Comparison of ENCODE assay signal across 7 mouse cellular contexts in genomic region chr6:122820799-122821650, GRCm38 (mm10). TPM values are rescaled to one million over a fixed set of nuclear protein-coding genes. Genes with fewer than 3 reads are reported as not detected.
A peak's percentile ranks its signal among the peaks of the same experiment; 100 is the strongest.
DNase-seq lines count a peak whose midpoint lies in the region; ATAC-seq and TF ChIP-seq lines count a peak whose summit lies in the region.

No protein-coding gene starts in this region.

- H3K36me3 ChIP-seq in ES-E14 (ENCODE audit: control insufficient read depth, insufficient read depth, low read length, poor library complexity, severe bottlenecking), result no peaks in the 10 kb centered on the region
- no peaks in the 10 kb centered on the region for H3K36me3 ChIP-seq in embryonic facial prominence, embryonic 11.5 days (replicated peaks; ENCODE audit: control insufficient read depth, insufficient read depth, low read depth, low read length)
- no peaks in the 10 kb centered on the region for H3K36me3 ChIP-seq in intestine, embryonic 15.5 days
- no peaks in the 10 kb centered on the region for H3K36me3 ChIP-seq in lung, embryonic 16.5 days (ENCODE audit: control insufficient read depth, insufficient read depth, low read length)

- H3K27ac ChIP-seq in ES-E14 (ENCODE audit: insufficient read depth, low read depth, low read length, poor library complexity, severe bottlenecking), result no peak overlapping the region
- no peak overlapping the region for H3K27ac ChIP-seq in embryonic facial prominence, embryonic 11.5 days (replicated peaks; ENCODE audit: low read depth, low read length)
- H3K27ac ChIP-seq in intestine, embryonic 15.5 days, result no peak overlapping the region
- no peak overlapping the region for H3K27ac ChIP-seq in lung, embryonic 16.5 days (ENCODE audit: low read length)

- in situ Hi-C loops in ES-E14 (cut with MboI; ENCODE audit: low sequenced_read_pairs in 2 of 2, unreplicated experiment in 2 of 2), result no loop called here

- ATAC-seq in embryonic facial prominence, embryonic 11.5 days (replicated peaks; ENCODE audit: insufficient number of reproducible peaks, low FRiP score, low TSS enrichment, low read depth), result peak; percentile 1; the same call in 1 of the 2 replicates
- peak; percentile 13; the same call in 1 of the 2 replicates for ATAC-seq in intestine, embryonic 15.5 days
- ATAC-seq in lung, embryonic 16.5 days (ENCODE audit: low read depth), result no peak

- peaks cover 0 to 15% of the 10 kb centered on the region in 2 experiments; a peak in 2 of 4 replicates for H3K4me1 ChIP-seq in ES-E14 (ENCODE audit: control insufficient read depth in 2 of 2, insufficient read depth in 2 of 2, low read length in 2 of 2, poor library complexity in 1 of 2)
- H3K4me1 ChIP-seq in embryonic facial prominence, embryonic 11.5 days (ENCODE audit: control insufficient read depth, insufficient read depth, low read length), result no peaks in the 10 kb centered on the region; the same call in 1 of the 2 replicates
- peaks cover 26% of the 10 kb centered on the region for H3K4me1 ChIP-seq in intestine, embryonic 15.5 days (replicated peaks)
- peaks cover 37% of the 10 kb centered on the region for H3K4me1 ChIP-seq in lung, embryonic 16.5 days (replicated peaks; ENCODE audit: control insufficient read depth, insufficient read depth, low read length)

- H3K4me3 ChIP-seq in ES-E14 (ENCODE audit: insufficient read depth in 1 of 2, low read depth in 1 of 2, low read length in 2 of 2, poor library complexity in 1 of 2, severe bottlenecking in 1 of 2), result peak overlapping the region; percentile 78 to 82
- H3K4me3 ChIP-seq in embryonic facial prominence, embryonic 11.5 days (ENCODE audit: low read depth, low read length), result peak overlapping the region; percentile 83
- peak overlapping the region; percentile 94 for H3K4me3 ChIP-seq in intestine, embryonic 15.5 days (replicated peaks)
- H3K4me3 ChIP-seq in lung, embryonic 16.5 days (ENCODE audit: low read length), result peak overlapping the region; percentile 68

- WGBS in embryonic facial prominence, embryonic 11.5 days, result 36% methylated on average over 15 of the region's 15 CpGs
- 29% methylated on average over 15 of the region's 15 CpGs for WGBS in intestine, embryonic 15.5 days
- WGBS in lung, embryonic 16.5 days, result 31% methylated on average over 15 of the region's 15 CpGs

- no peaks in the 10 kb centered on the region for H3K27me3 ChIP-seq in embryonic facial prominence, embryonic 11.5 days (ENCODE audit: control insufficient read depth, insufficient read depth, low read length)
- no peaks in the 10 kb centered on the region for H3K27me3 ChIP-seq in intestine, embryonic 15.5 days (replicated peaks)
- H3K27me3 ChIP-seq in lung, embryonic 16.5 days (ENCODE audit: control insufficient read depth, insufficient read depth, low read depth, low read length), result no peaks in the 10 kb centered on the region

- H3K9ac ChIP-seq in ES-E14 (ENCODE audit: insufficient read depth, low read depth, low read length, poor library complexity, severe bottlenecking), result no peak overlapping the region
- H3K9ac ChIP-seq in embryonic facial prominence, embryonic 11.5 days (replicated peaks; ENCODE audit: low read length), result peak overlapping the region; percentile 92; the same call in 1 of the 2 replicates
- peak overlapping the region; percentile 89 for H3K9ac ChIP-seq in intestine, embryonic 15.5 days
- peak overlapping the region; percentile 89 for H3K9ac ChIP-seq in lung, embryonic 16.5 days (ENCODE audit: low read length)

- no peaks in the 10 kb centered on the region for H3K9me3 ChIP-seq in ES-E14 (ENCODE audit: control insufficient read depth, insufficient read depth, low read depth, low read length)
- H3K9me3 ChIP-seq in embryonic facial prominence, embryonic 11.5 days (replicated peaks; ENCODE audit: control insufficient read depth, low read length), result no peaks in the 10 kb centered on the region
- no peaks in the 10 kb centered on the region for H3K9me3 ChIP-seq in intestine, embryonic 15.5 days
- no peaks in the 10 kb centered on the region for H3K9me3 ChIP-seq in lung, embryonic 16.5 days (ENCODE audit: control insufficient read depth, low read length)

- peak overlapping the region; percentile 83 for H3K4me2 ChIP-seq in embryonic facial prominence, embryonic 11.5 days (ENCODE audit: low read depth, low read length)
- H3K4me2 ChIP-seq in intestine, embryonic 15.5 days (replicated peaks), result peak overlapping the region; percentile 84
- H3K4me2 ChIP-seq in lung, embryonic 16.5 days (ENCODE audit: low read depth, low read length), result peak overlapping the region; percentile 63

- DNase-seq in ES-E14 (ENCODE audit: low read depth, low spot score), result no peak
- DNase-seq in embryonic facial prominence, embryonic 11.5 days (ENCODE audit: low spot score), result no peak
- peak; percentile 58 to 66 for DNase-seq in spleen, postnatal 36 days (ENCODE audit: low spot score in 2 of 2)
- DNase-seq in embryo, embryonic 9.5 days (ENCODE audit: extremely low spot score), result no peak
- DNase-seq in ovary, postnatal 10 days (ENCODE audit: low spot score), result no peak

TF ChIP-seq in ES-E14, 5 proteins besides CTCF, POLR2A, EP300 and RAD21:
- TF ChIP-seq MAFK (IDR thresholded peaks at IDR 0.05; ENCODE audit: insufficient read depth, low read depth, low read length), result no peak
- TF ChIP-seq HCFC1 (IDR thresholded peaks at IDR 0.05; ENCODE audit: borderline replicate concordance, insufficient read depth, low read length), result no peak
- TF ChIP-seq ZNF384 (IDR thresholded peaks at IDR 0.05; ENCODE audit: low read depth, low read length), result no peak
- no peak for TF ChIP-seq CHD2 (IDR thresholded peaks at IDR 0.05; ENCODE audit: low read depth, low read length)
- no peak for TF ChIP-seq ZC3H11A (IDR thresholded peaks at IDR 0.05; ENCODE audit: borderline replicate concordance, low read depth, low read length)

RNA-seq across cellular contexts. Expression of gene Foxj2, which starts 1.3 kb away (rescaled TPM):
- total RNA-seq in ES-E14 (2012; rRNA removed), result 1.3 and 1.7 TPM in 2 replicates
- polyA plus RNA-seq in embryonic facial prominence, embryonic 11.5 days (2014; fragmentation: Nextera tagmentation; extraction: Ambion mirVana), result 4.0 TPM in 2 replicates
- 3.9 and 4.5 TPM in 2 replicates for polyA plus RNA-seq in intestine, embryonic 15.5 days (2015; fragmentation: Nextera tagmentation; extraction: Ambion mirVana)
- 5.5 and 6.2 TPM in 2 replicates for polyA plus RNA-seq in lung, embryonic 16.5 days (2015; fragmentation: Nextera tagmentation; extraction: Ambion mirVana)

RNA-seq across cellular contexts. Expression of gene Slc2a3, which starts 19.6 kb away (rescaled TPM):
- 890 and 1,987 TPM in 2 replicates for total RNA-seq in ES-E14 (2012; rRNA removed)
- 32.7 and 35.1 TPM in 2 replicates for polyA plus RNA-seq in embryonic facial prominence, embryonic 11.5 days (2014; fragmentation: Nextera tagmentation; extraction: Ambion mirVana)
- 11.3 and 13.4 TPM in 2 replicates for polyA plus RNA-seq in intestine, embryonic 15.5 days (2015; fragmentation: Nextera tagmentation; extraction: Ambion mirVana)
- polyA plus RNA-seq in lung, embryonic 16.5 days (2015; fragmentation: Nextera tagmentation; extraction: Ambion mirVana), result 6.9 and 7.5 TPM in 2 replicates

RNA-seq across cellular contexts. Expression of gene C3ar1, which starts 34.9 kb away (rescaled TPM):
- total RNA-seq in ES-E14 (2012; rRNA removed), result 0.22 TPM in 1 of 2 replicates, not detected in the other
- polyA plus RNA-seq in embryonic facial prominence, embryonic 11.5 days (2014; fragmentation: Nextera tagmentation; extraction: Ambion mirVana), result 1.9 and 2.3 TPM in 2 replicates
- 2.5 TPM in 2 replicates for polyA plus RNA-seq in intestine, embryonic 15.5 days (2015; fragmentation: Nextera tagmentation; extraction: Ambion mirVana)
- 3.1 and 3.4 TPM in 2 replicates for polyA plus RNA-seq in lung, embryonic 16.5 days (2015; fragmentation: Nextera tagmentation; extraction: Ambion mirVana)

RNA-seq across cellular contexts. Expression of gene Necap1, which starts 53.2 kb away (rescaled TPM):
- 32.9 and 40.4 TPM in 2 replicates for total RNA-seq in ES-E14 (2012; rRNA removed)
- polyA plus RNA-seq in embryonic facial prominence, embryonic 11.5 days (2014; fragmentation: Nextera tagmentation; extraction: Ambion mirVana), result 67.0 and 67.6 TPM in 2 replicates
- 56.3 and 59.8 TPM in 2 replicates for polyA plus RNA-seq in intestine, embryonic 15.5 days (2015; fragmentation: Nextera tagmentation; extraction: Ambion mirVana)
- 50.8 and 52.2 TPM in 2 replicates for polyA plus RNA-seq in lung, embryonic 16.5 days (2015; fragmentation: Nextera tagmentation; extraction: Ambion mirVana)

Comparison
In these comparisons a context has a peak if more than half of its experiments do, and no peak if none do; other contexts are left out.
1. DNase-seq: peak in spleen, postnatal 36 days (2 of 2); none in ES-E14 (single experiment), embryonic facial prominence, embryonic 11.5 days (single experiment), embryo, embryonic 9.5 days (single experiment) and ovary, postnatal 10 days (single experiment).
2. Peak in every context shown above with its lines, with median percentiles within 50 percentile points of each other: H3K4me3 ChIP-seq and H3K4me2 ChIP-seq.